Mouse (Mus musculus): Measurements from ENCODE around the gene Wdr92. TPM values are rescaled to one million over a fixed set of nuclear protein-coding genes. Genes with fewer than 3 reads are reported as not detected.

The Wdr92 gene
- polyA plus RNA-seq (2015; fragmentation: Nextera tagmentation; extraction: Ambion mirVana): 11.5 and 12.2 TPM in 2 replicates

GRCm38 (mm10) chr11:17181807-17182206 is at the start of gene Wdr92:
Gene Wdr92 (plus strand): TSS chr11:17182107.

GRCm38 (mm10) chr11:17158858-17159737 is 22.8 kb upstream of the Wdr92 start, which contains the start of gene Ppp3r1:
Gene Ppp3r1 (plus strand): TSS chr11:17159263.

DNA sequence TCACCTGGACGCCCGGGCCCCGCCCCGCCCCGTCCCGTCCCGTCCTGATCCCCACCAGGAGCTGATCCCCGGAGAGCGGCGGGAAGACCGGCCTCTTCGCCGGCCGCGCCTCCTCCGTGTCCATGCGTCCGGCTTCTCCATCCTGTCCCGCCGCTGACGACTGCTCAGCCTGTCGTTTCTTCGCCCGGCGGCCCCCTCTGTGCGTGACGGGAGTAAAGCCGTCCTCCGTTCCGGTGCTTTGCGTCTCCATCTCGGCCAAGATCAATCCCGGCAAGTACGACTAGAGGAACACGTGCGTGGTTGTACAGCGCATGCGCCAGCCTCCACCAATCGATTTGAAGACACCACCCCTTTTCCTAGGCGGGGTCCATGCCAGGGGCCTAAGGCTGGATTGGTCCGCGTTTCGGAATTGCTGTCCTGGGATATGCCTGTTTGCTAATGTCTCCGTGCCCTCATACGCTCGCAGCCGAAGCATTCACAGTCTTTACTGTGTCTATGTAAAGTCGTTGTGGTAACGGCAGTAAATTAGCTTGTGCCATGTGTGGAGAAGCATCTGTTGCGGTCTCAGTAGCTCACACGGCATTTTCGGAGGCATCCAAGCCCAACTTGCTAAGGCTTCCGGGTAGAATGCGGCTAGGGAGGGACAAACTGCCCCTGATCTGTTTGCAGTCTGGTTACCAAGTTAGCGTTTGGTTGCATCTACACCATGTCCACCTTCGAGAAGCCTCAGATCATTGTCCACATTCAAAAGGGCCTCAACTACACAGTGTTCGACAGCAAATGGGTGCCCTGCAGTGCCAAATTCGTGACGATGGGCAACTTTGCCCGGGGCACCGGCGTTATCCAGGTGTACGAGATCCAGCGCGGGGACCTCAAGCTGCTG is 29.6 kb downstream of the Wdr92 start, which contains the start of gene Pno1:
TSS of gene Pno1 (minus strand) at position 311 of the 883 bp plus-strand sequence.

DNA sequence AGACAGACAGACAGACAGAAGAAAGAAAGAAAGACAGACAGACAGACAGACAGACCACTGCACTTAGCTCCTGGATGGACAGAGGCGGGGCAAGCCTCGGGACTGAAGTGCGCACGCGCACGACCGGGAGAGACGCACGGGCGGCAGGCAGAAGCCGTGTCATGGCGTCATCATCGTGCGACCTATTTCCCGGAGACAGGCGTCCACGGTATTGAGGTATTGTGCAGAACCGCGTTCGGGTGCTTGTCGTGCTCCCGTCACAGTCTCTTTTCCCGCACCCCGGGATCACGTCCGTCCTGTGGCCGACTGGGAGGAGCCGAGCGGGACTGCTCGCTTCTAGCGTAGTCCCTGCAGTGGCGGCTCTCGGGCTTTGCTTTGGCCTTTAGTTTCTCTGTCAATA is 75.5 kb downstream of the Wdr92 start, which contains the start of gene C1d:
TSS of gene C1d (plus strand) at position 137 of the 400 bp plus-strand sequence.

Other genes starting within 250 kb of the Wdr92 start
- gene Fbxo48, start 230.7 kb upstream of the Wdr92 start, polyA plus RNA-seq (2015; fragmentation: Nextera tagmentation; extraction: Ambion mirVana): 0.26 and 0.45 TPM in 2 replicates
- 19.8 and 21.9 TPM in 2 replicates for gene Cnrip1, start 130.5 kb upstream of the Wdr92 start, polyA plus RNA-seq (2015; fragmentation: Nextera tagmentation; extraction: Ambion mirVana)
- gene Plek, start 129.7 kb upstream of the Wdr92 start, polyA plus RNA-seq (2015; fragmentation: Nextera tagmentation; extraction: Ambion mirVana): 2.7 and 3.8 TPM in 2 replicates
- 119 and 136 TPM in 2 replicates for gene Ppp3r1, start 22.8 kb upstream of the Wdr92 start, polyA plus RNA-seq (2015; fragmentation: Nextera tagmentation; extraction: Ambion mirVana)
- gene Pno1, start 29.5 kb downstream of the Wdr92 start, polyA plus RNA-seq (2015; fragmentation: Nextera tagmentation; extraction: Ambion mirVana): 54.4 and 60.5 TPM in 2 replicates
- 69.8 and 80.6 TPM in 2 replicates for gene C1d, start 75.5 kb downstream of the Wdr92 start, polyA plus RNA-seq (2015; fragmentation: Nextera tagmentation; extraction: Ambion mirVana)